Comparison of ENCODE assay signal across 9 mouse cellular contexts in the genomic region with DNA sequence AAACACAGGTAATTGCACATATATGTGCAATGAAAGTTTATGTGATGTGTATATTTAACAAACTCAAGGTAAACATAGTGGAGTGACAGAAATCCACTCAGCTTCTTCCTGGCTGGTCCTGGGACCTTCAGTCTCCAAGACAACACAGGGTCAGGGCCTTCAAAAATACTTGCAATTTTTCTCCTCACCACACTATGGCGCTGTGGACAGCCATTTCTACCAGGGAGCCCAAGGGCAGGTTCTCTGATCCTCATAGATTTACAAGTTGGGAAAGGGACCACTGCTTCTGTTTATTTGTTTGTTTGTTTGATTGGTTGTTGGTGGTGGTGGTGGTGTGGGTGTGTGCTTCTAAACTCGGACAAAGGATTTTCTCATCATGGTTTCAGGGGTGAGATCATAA. TPM values are rescaled to one million over a fixed set of nuclear protein-coding genes. Genes with fewer than 3 reads are reported as not detected.
DNase-seq lines count a peak whose midpoint lies in the region; ATAC-seq and TF ChIP-seq lines count a peak whose summit lies in the region.
"Had no signal": no experiment of that assay in that cellular context is flagged by ENCODE, and none has a peak within 500 bp of the region (broad histone marks: within the 10 kb centered on the region; RNA-seq: fewer than 3 reads in every experiment).

No protein-coding gene starts in this region.

- no peak overlapping the region for H3K4me3 ChIP-seq in bone marrow, adult 2 months (replicated peaks; ENCODE audit: control insufficient read depth, low read depth, low read length)
- H3K4me3 ChIP-seq in heart, embryonic 12.5 days: no peak overlapping the region

- no peak for ATAC-seq in CD4-positive, CD25-positive, alpha-beta regulatory T cell, adult 4 months
- no peak for ATAC-seq in activated CD4-positive, CD25-positive, alpha-beta regulatory T cell, adult 4 months
- ATAC-seq in heart, embryonic 12.5 days (ENCODE audit: insufficient number of reproducible peaks, low FRiP score): no peak

- peak; percentile 38; the same call in 1 of the 2 replicates for TF ChIP-seq CTCF in bone marrow, adult 2 months (IDR thresholded peaks at IDR 0.05; ENCODE audit: control insufficient read depth, insufficient read depth, low read length)

- H3K27me3 ChIP-seq in heart, embryonic 12.5 days (replicated peaks): peaks cover 57% of the 10 kb centered on the region

- H3K36me3 ChIP-seq in heart, embryonic 12.5 days: no peaks in the 10 kb centered on the region

- no peak overlapping the region for H3K4me2 ChIP-seq in heart, embryonic 12.5 days

- H3K9ac ChIP-seq in heart, embryonic 12.5 days: no peak overlapping the region

- H3K9me3 ChIP-seq in heart, embryonic 12.5 days (replicated peaks): no peaks in the 10 kb centered on the region

- no peak overlapping the region for H3K27ac ChIP-seq in bone marrow, adult 2 months (ENCODE audit: control insufficient read depth, insufficient read depth, low read depth, low read length, poor library complexity)
- H3K27ac ChIP-seq in heart, embryonic 12.5 days (ENCODE audit: poor library complexity, severe bottlenecking): no peak overlapping the region

- TF ChIP-seq POLR2A in bone marrow, adult 2 months (IDR thresholded peaks at IDR 0.05; ENCODE audit: borderline replicate concordance, control insufficient read depth, low read depth, low read length): no peak

- DNase-seq in CD4-positive, CD25-positive, alpha-beta regulatory T cell, adult 2 months (ENCODE audit: low read depth, low spot score): peak; percentile 43
- DNase-seq in kidney, postnatal 4 days: peak; percentile 15 to 28
- no peak for DNase-seq in kidney, adult 8-10 months
- DNase-seq in lung, postnatal 25 days (ENCODE audit: low spot score): peak; percentile 12

- whole genome bisulfite sequencing in bone marrow, adult 2 months: 15% methylated on average over 2 of the region's 2 CpGs
- 5% methylated on average over 2 of the region's 2 CpGs for WGBS in heart, embryonic 12.5 days

- no peaks in the 10 kb centered on the region for H3K4me1 ChIP-seq in bone marrow, adult 2 months (ENCODE audit: control insufficient read depth, insufficient read depth, low read length)
- peaks cover 15% of the 10 kb centered on the region for H3K4me1 ChIP-seq in heart, embryonic 12.5 days (replicated peaks)

RNA-seq across cellular contexts. Expression of gene Ascl5, which starts 3.2 kb away (rescaled TPM):
- not detected for polyA plus RNA-seq in CD4-positive, CD25-positive, alpha-beta regulatory T cell, adult 4 months (2017; shearing (Covaris generic))
- polyA plus RNA-seq in bone marrow, adult 2 months (2011; ENCODE audit: insufficient read depth, insufficient read length, low replicate concordance, missing spikeins): not detected in 2 replicates
- polyA plus RNA-seq in activated CD4-positive, CD25-positive, alpha-beta regulatory T cell, adult 4 months (2017; shearing (Covaris generic)): not detected
- polyA plus RNA-seq in heart, embryonic 12.5 days (2016; fragmentation: Nextera tagmentation; extraction: Ambion mirVana): not detected in 2 replicates
- polyA plus RNA-seq: liver, embryonic 16.5 days had no signal

RNA-seq across cellular contexts. Expression of gene Cacna1s, which starts 5.1 kb away (rescaled TPM):
- polyA plus RNA-seq in CD4-positive, CD25-positive, alpha-beta regulatory T cell, adult 4 months (2017; shearing (Covaris generic)): 1 to 10 TPM; 3.6 to 6.9 TPM
- polyA plus RNA-seq in bone marrow, adult 2 months (2011; ENCODE audit: insufficient read depth, insufficient read length, low replicate concordance, missing spikeins): 0.45 and 0.70 TPM in 2 replicates
- 1 to 10 TPM; 2.4 to 2.9 TPM for polyA plus RNA-seq in activated CD4-positive, CD25-positive, alpha-beta regulatory T cell, adult 4 months (2017; shearing (Covaris generic))
- polyA plus RNA-seq in heart, embryonic 12.5 days (2016; fragmentation: Nextera tagmentation; extraction: Ambion mirVana): 0.57 and 0.78 TPM in 2 replicates

RNA-seq across cellular contexts. Expression of gene Tmem9, which starts 39.5 kb away (rescaled TPM):
- 10 to 100 TPM; 36.4 to 64.0 TPM for polyA plus RNA-seq in CD4-positive, CD25-positive, alpha-beta regulatory T cell, adult 4 months (2017; shearing (Covaris generic))
- 24.6 and 28.6 TPM in 2 replicates for polyA plus RNA-seq in bone marrow, adult 2 months (2011; ENCODE audit: insufficient read depth, insufficient read length, low replicate concordance, missing spikeins)
- polyA plus RNA-seq in activated CD4-positive, CD25-positive, alpha-beta regulatory T cell, adult 4 months (2017; shearing (Covaris generic)): 10 to 100 TPM; 21.4 to 27.0 TPM
- 126 and 131 TPM in 2 replicates for polyA plus RNA-seq in heart, embryonic 12.5 days (2016; fragmentation: Nextera tagmentation; extraction: Ambion mirVana)

RNA-seq across cellular contexts. Expression of gene Igfn1, which starts 41.3 kb away (rescaled TPM):
- not detected for polyA plus RNA-seq in CD4-positive, CD25-positive, alpha-beta regulatory T cell, adult 4 months (2017; shearing (Covaris generic))
- not detected in 2 replicates for polyA plus RNA-seq in bone marrow, adult 2 months (2011; ENCODE audit: insufficient read depth, insufficient read length, low replicate concordance, missing spikeins)
- not detected for polyA plus RNA-seq in activated CD4-positive, CD25-positive, alpha-beta regulatory T cell, adult 4 months (2017; shearing (Covaris generic))
- 0.06 TPM in 1 of 2 replicates, not detected in the other for polyA plus RNA-seq in heart, embryonic 12.5 days (2016; fragmentation: Nextera tagmentation; extraction: Ambion mirVana)
- polyA plus RNA-seq: liver, embryonic 16.5 days had no signal

Comparison
In these comparisons a context has a peak if more than half of its experiments do, and no peak if none do; other contexts are left out.
1. DNase-seq: peak in CD4-positive, CD25-positive, alpha-beta regulatory T cell, adult 2 months (single experiment), kidney, postnatal 4 days (2 of 2) and lung, postnatal 25 days (single experiment); none in kidney, adult 8-10 months (0 of 2).